Mouse (Mus musculus) stomach, postnatal 0 days (tissue): ENCODE measurements around the gene Upk3b. TPM values are rescaled to one million over a fixed set of nuclear protein-coding genes. Genes with fewer than 3 reads are reported as not detected.
A peak's percentile ranks its signal among the peaks of the same experiment; 100 is the strongest.

ENCODE experiments used
- ATAC-seq: fragments of 200-750 bp; cut with Nextera tagmentation; 2 replicates; pipeline ENCODE4 v1.8.0; 2017; ENCODE audit not compliant: low FRiP score, low TSS enrichment
- DNase-seq: peaks from one replicate; pipeline ENCODE4 v3.0.0-alpha.2; 2016; ENCODE audit warnings: low spot score
- H3K27ac ChIP-seq: fragments of 300-500 bp; sonication (generic); replicated peaks from 2 replicates; pipeline ENCODE4 v1.5.1; 2014; ENCODE audit warnings: mild to moderate bottlenecking, control low read depth
- H3K27me3 ChIP-seq: fragments of 300-500 bp; sonication (generic); 2 replicates; pipeline ENCODE4 v1.6.1; 2014; ENCODE audit warnings: low read length; ENCODE audit not compliant: control insufficient read depth, insufficient read depth
- H3K36me3 ChIP-seq: fragments of 300-500 bp; sonication (generic); 2 replicates; pipeline ENCODE4 v1.6.1; 2014; ENCODE audit warnings: low read length, mixed read lengths; ENCODE audit not compliant: control insufficient read depth, insufficient read depth
- H3K4me1 ChIP-seq: fragments of 300-500 bp; sonication (generic); replicated peaks from 2 replicates; pipeline ENCODE4 v1.6.1; 2014; ENCODE audit warnings: antibody characterized with exemption; ENCODE audit not compliant: control insufficient read depth, insufficient read depth
- H3K4me2 ChIP-seq: fragments of 300-500 bp; sonication (generic); replicated peaks from 2 replicates; pipeline ENCODE4 v1.6.1; 2014; ENCODE audit warnings: low read depth, mild to moderate bottlenecking, control low read depth, moderate library complexity
- H3K4me3 ChIP-seq: fragments of 300-500 bp; sonication (generic); 2 replicates; pipeline ENCODE4 v1.5.1; 2014; ENCODE audit warnings: low read depth, low read length, control low read depth
- H3K9ac ChIP-seq: fragments of 300-500 bp; sonication (generic); 2 replicates; pipeline ENCODE4 v1.6.1; 2014; ENCODE audit warnings: mild to moderate bottlenecking, low read length, control low read depth, mixed read lengths
- H3K9me3 ChIP-seq: fragments of 300-500 bp; sonication (generic); 2 replicates; pipeline ENCODE4 v1.6.1; 2016; ENCODE audit warnings: low read length; ENCODE audit not compliant: control insufficient read depth
- CTCF ChIP-seq: IDR thresholded peaks from 2 replicates; pipeline ENCODE4 v1.5.1; 2016; ENCODE audit warnings: antibody characterized with exemption, low read depth, mild to moderate bottlenecking, moderate library complexity
- EP300 ChIP-seq: optimal IDR thresholded peaks from 2 replicates; pipeline ENCODE3; 2016; ENCODE audit warnings: antibody characterized with exemption
- WGBS: fragments of 180-500 bp; shearing (Covaris S2); extraction: QIAGEN DNeasy Blood & Tissue Kit; methylation state at CpG from one replicate; pipeline ENCODE4 v1.1.7; 2014; 5-methylcytosine and 5-hydroxymethylcytosine counted together
- polyA plus RNA-seq: library from polyadenylated mRNA; unstranded; fragments of >200 nt; fragmentation: Nextera tagmentation; extraction: Ambion mirVana; gene quantifications from 2 replicates; pipeline ENCODE4 v1.2.1, GENCODE M21; 2015

Gene Upk3b
- polyA plus RNA-seq, 1 experiment from 2014 or later, result 27.7 TPM

- Histone ChIP-seq H3K27me3 (no peaks in the 10 kb centered on the region), H3K9me3 (no peaks in the 10 kb centered on the region), H3K4me3 (no peak overlapping the region), H3K9ac (no peak overlapping the region), H3K27ac (no peak overlapping the region), H3K4me1 (no peaks in the 10 kb centered on the region), H3K36me3 (peaks cover 14% of the 10 kb centered on the region), H3K4me2 (no peak overlapping the region)
- TF ChIP-seq CTCF (no peak), EP300 (no peak)
- no peak for ATAC-seq
- DNase-seq, result no peak
- 94% methylated on average over 3 of the region's 3 CpGs for WGBS
Measured at GRCm38 (mm10) chr5:136025712-136026111, 12.6 kb upstream of the Upk3b start.

DNA sequence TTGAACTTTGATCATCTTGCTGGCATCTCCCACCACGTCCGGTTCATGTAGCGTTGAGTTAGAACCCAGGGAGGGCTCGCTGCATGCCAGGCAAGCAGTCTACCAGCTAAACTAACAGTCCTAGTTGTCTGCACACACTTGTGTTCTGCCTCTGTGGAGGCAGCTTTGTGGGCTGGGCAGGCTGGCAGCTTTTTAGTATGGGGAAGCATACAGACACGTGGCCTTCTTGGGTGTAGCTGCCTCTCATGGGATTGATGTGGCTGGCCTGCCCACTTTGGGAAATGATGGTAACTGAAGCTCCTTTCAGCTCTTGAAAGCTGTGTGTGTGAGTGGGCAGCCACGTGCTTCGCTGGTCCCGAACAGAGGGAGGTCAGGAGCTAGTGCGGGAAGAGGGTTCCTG is 11.4 kb upstream of the Upk3b start:
- Histone ChIP-seq H3K9ac (no peak overlapping the region), H3K4me2 (no peak overlapping the region), H3K9me3 (no peaks in the 10 kb centered on the region), H3K4me1 (no peaks in the 10 kb centered on the region), H3K36me3 (peaks cover 19% of the 10 kb centered on the region), H3K4me3 (no peak overlapping the region), H3K27ac (no peak overlapping the region), H3K27me3 (no peaks in the 10 kb centered on the region)
- TF ChIP-seq CTCF (no peak), EP300 (no peak)
- DNase-seq (no peak), ATAC-seq (no peak)
- WGBS, result 91% methylated on average over 9 of the region's 9 CpGs

GRCm38 (mm10) chr5:136027612-136028311 is 10.5 kb upstream of the Upk3b start:
- Histone ChIP-seq H3K27ac (no peak overlapping the region), H3K9ac (no peak overlapping the region), H3K4me3 (no peak overlapping the region), H3K4me2 (no peak overlapping the region), H3K4me1 (no peaks in the 10 kb centered on the region), H3K27me3 (no peaks in the 10 kb centered on the region), H3K9me3 (no peaks in the 10 kb centered on the region), H3K36me3 (peaks cover 19% of the 10 kb centered on the region)
- TF ChIP-seq CTCF (peak; percentile 47), EP300 (no peak)
- DNase-seq, result no peak
- WGBS, result 85% methylated on average over 11 of the region's 11 CpGs
- ATAC-seq, result no peak

DNA sequence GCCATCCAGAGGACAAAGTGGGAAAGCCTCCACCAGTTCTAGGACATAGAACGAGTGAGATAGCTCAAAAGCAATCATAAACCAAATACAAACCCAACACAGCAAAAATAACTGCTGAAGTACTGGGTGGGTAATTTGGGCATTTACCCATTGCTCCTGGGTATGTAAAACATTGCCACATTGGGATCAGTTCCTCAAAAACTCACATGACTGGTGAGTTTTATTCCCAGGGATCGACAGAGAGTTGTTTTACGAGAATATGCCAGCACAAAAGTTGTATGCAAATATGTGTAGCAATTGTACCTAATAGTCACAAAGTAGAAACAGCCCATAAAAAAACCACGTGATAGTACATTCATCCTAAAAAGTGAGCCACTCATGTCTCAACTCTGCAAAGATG is 3.4 kb upstream of the Upk3b start:
- H3K4me3 ChIP-seq, result no peak overlapping the region
- H3K4me2 ChIP-seq, result no peak overlapping the region
- H3K27ac ChIP-seq, result no peak overlapping the region
- no peaks in the 10 kb centered on the region for H3K27me3 ChIP-seq
- 74% methylated on average over 4 of the region's 4 CpGs for WGBS
- DNase-seq (no peak), ATAC-seq (no peak)
- no peak overlapping the region for H3K9ac ChIP-seq
- H3K9me3 ChIP-seq, result no peaks in the 10 kb centered on the region
- H3K4me1 ChIP-seq, result no peaks in the 10 kb centered on the region
- H3K36me3 ChIP-seq, result peaks cover 13% of the 10 kb centered on the region
- TF ChIP-seq CTCF, result no peak
- no peak for TF ChIP-seq EP300

- ATAC-seq (no peak), DNase-seq (no peak)
- no peak overlapping the region for H3K4me2 ChIP-seq
- no peaks in the 10 kb centered on the region for H3K27me3 ChIP-seq
- H3K4me1 ChIP-seq, result no peaks in the 10 kb centered on the region
- H3K9ac ChIP-seq, result no peak overlapping the region
- 87% methylated on average over 1 of the region's 1 CpGs for WGBS
- peaks cover 9% of the 10 kb centered on the region for H3K36me3 ChIP-seq
- TF ChIP-seq EP300 (no peak), CTCF (no peak)
- no peak overlapping the region for H3K27ac ChIP-seq
- no peaks in the 10 kb centered on the region for H3K9me3 ChIP-seq
- H3K4me3 ChIP-seq, result no peak overlapping the region
Measured at GRCm38 (mm10) chr5:136035285-136035684, 3.0 kb upstream of the Upk3b start.

- TF ChIP-seq EP300, result no peak
- TF ChIP-seq CTCF, result no peak
- Histone ChIP-seq H3K9ac (no peak overlapping the region), H3K27ac (no peak overlapping the region), H3K36me3 (no peaks in the 10 kb centered on the region), H3K4me1 (no peaks in the 10 kb centered on the region), H3K27me3 (no peaks in the 10 kb centered on the region), H3K9me3 (no peaks in the 10 kb centered on the region), H3K4me3 (no peak overlapping the region), H3K4me2 (no peak overlapping the region)
- no peak for DNase-seq
- WGBS, result 86% methylated on average over 1 of the region's 1 CpGs
- ATAC-seq, result no peak
Measured at GRCm38 (mm10) chr5:136036667-136037066, 1.6 kb upstream of the Upk3b start.
